Mouse (Mus musculus): ENCODE results near the gene Abhd10. TPM values are rescaled to one million over a fixed set of nuclear protein-coding genes. Genes with fewer than 3 reads are reported as not detected.

Abhd10 gene
- total RNA-seq, 2 experiments from 2014 or later: 17.0 to 28.8 TPM

Other genes starting within 250 kb of the Abhd10 start
- gene Gm609, start 250.0 kb downstream of the Abhd10 start, total RNA-seq (2021): not detected
- not detected for gene Gm17783, start 210.9 kb downstream of the Abhd10 start, total RNA-seq (2021)
- gene Slc9c1, start 207.6 kb downstream of the Abhd10 start, total RNA-seq (2021): not detected
- gene Gcsam, start 132.6 kb downstream of the Abhd10 start, total RNA-seq (2021): under 1 TPM in 1 of 2 experiments, not detected in 1; 0.10 TPM
- gene BC016579, start 88.9 kb downstream of the Abhd10 start, total RNA-seq (2021): under 1 TPM; 0.16 to 0.20 TPM
- under 1 TPM in 1 of 2 experiments, not detected in 1; 0.13 TPM for gene Tmprss7, start 49.3 kb downstream of the Abhd10 start, total RNA-seq (2021)
- 1 to 10 TPM; 2.7 to 3.0 TPM for gene Tagln3, start 18.3 kb downstream of the Abhd10 start, total RNA-seq (2021)
- gene Phldb2, start 210.6 kb upstream of the Abhd10 start, total RNA-seq (2021): 10 to 100 TPM; 29.8 to 50.3 TPM

Data from adrenal gland, postnatal 36 days (tissue).